In genomic region chr11:78968121-78968520, GRCm38 (mm10) we compare ENCODE assay signal across 21 mouse cellular contexts. TPM values are rescaled to one million over a fixed set of nuclear protein-coding genes. Genes with fewer than 3 reads are reported as not detected.
DNase-seq lines count a peak whose midpoint lies in the region; ATAC-seq lines count a peak whose summit lies in the region.
"Had no signal": no experiment of that assay in that cellular context is flagged by ENCODE, and none has a peak within 500 bp of the region (broad histone marks: within the 10 kb centered on the region; RNA-seq: fewer than 3 reads in every experiment).

No protein-coding gene starts in this region.

- H3K36me3 ChIP-seq in liver, embryonic 13.5 days: peaks cover 47% of the 10 kb centered on the region
- no peaks in the 10 kb centered on the region for H3K36me3 ChIP-seq in liver, embryonic 11.5 days (ENCODE audit: control insufficient read depth, insufficient read depth, low read length)
- H3K36me3 ChIP-seq: embryonic facial prominence, embryonic 10.5 days; embryonic facial prominence, embryonic 13.5 days; forebrain, embryonic 12.5 days; forebrain, embryonic 15.5 days; hindbrain, embryonic 12.5 days; hindbrain, embryonic 15.5 days had no signal

- no peaks in the 10 kb centered on the region for H3K9me3 ChIP-seq in liver, embryonic 13.5 days (replicated peaks)
- H3K9me3 ChIP-seq in liver, embryonic 11.5 days (ENCODE audit: control insufficient read depth, low read length): no peaks in the 10 kb centered on the region
- H3K9me3 ChIP-seq: embryonic facial prominence, embryonic 10.5 days; embryonic facial prominence, embryonic 13.5 days; forebrain, embryonic 12.5 days; forebrain, embryonic 15.5 days; hindbrain, embryonic 12.5 days; hindbrain, embryonic 15.5 days had no signal

- peaks cover 13% of the 10 kb centered on the region for H3K4me1 ChIP-seq in liver, embryonic 13.5 days (replicated peaks)
- peaks cover 12% of the 10 kb centered on the region for H3K4me1 ChIP-seq in liver, embryonic 11.5 days (replicated peaks; ENCODE audit: control insufficient read depth, insufficient read depth, low read length)
- H3K4me1 ChIP-seq: forebrain, embryonic 15.5 days had no signal

- DNase-seq in gastrocnemius, postnatal 14 days: peak; percentile 3
- no peak for DNase-seq in gastrocnemius, postnatal 10 days
- DNase-seq in liver, embryonic 13.5 days: no peak
- no peak for DNase-seq in liver, embryonic 11.5 days (ENCODE audit: low spot score)
- peak; percentile 67 for DNase-seq in adipocyte (ENCODE audit: low spot score)
- no peak for DNase-seq in lung, postnatal 25 days (ENCODE audit: low spot score)
- DNase-seq: cerebellum, adult 11-12 months; cerebellum, adult 8-10 months; gastrocnemius, postnatal 25 days had no signal

- H3K4me3 ChIP-seq in liver, embryonic 13.5 days (replicated peaks): no peak overlapping the region
- H3K4me3 ChIP-seq in liver, embryonic 11.5 days (ENCODE audit: low read depth, low read length): no peak overlapping the region
- H3K4me3 ChIP-seq: embryonic facial prominence, embryonic 10.5 days; embryonic facial prominence, embryonic 13.5 days; erythroblast, embryonic 14.5 days; forebrain, embryonic 12.5 days; forebrain, embryonic 15.5 days; heart, adult 2 months; hindbrain, embryonic 12.5 days; hindbrain, embryonic 15.5 days had no signal

- ATAC-seq in liver, embryonic 13.5 days (ENCODE audit: low read depth): 0 out of 2 replicates have a peak, but pooled peaks have one; percentile 5
- ATAC-seq in liver, embryonic 11.5 days (replicated peaks; ENCODE audit: low FRiP score): no peak
- ATAC-seq: activated CD4-positive, CD25-positive, alpha-beta regulatory T cell, adult 4 months; CD4-positive, CD25-positive, alpha-beta regulatory T cell, adult 4 months; forebrain, embryonic 15.5 days had no signal

- 65% methylated on average over 4 of the region's 4 CpGs for WGBS in liver, embryonic 13.5 days (ENCODE audit: insufficient replicate concordance)
- 59% methylated on average over 4 of the region's 4 CpGs for WGBS in liver, embryonic 11.5 days

- intact Hi-C loops in gastrocnemius, postnatal 14 days (cut with DNase I; ENCODE audit: low total_unique reads): loop anchor here (5.0 kb wide), 2 partner anchors 49 to 244 kb away; no protein-coding TSS in a partner anchor

- H3K27ac ChIP-seq in liver, embryonic 13.5 days: no peak overlapping the region
- no peak overlapping the region for H3K27ac ChIP-seq in liver, embryonic 11.5 days (ENCODE audit: low read depth, low read length)
- H3K27ac ChIP-seq: embryonic facial prominence, embryonic 10.5 days; embryonic facial prominence, embryonic 13.5 days; forebrain, embryonic 12.5 days; forebrain, embryonic 15.5 days; heart, adult 2 months; hindbrain, embryonic 12.5 days; hindbrain, embryonic 15.5 days had no signal

- no peak overlapping the region for H3K4me2 ChIP-seq in liver, embryonic 13.5 days
- no peak overlapping the region for H3K4me2 ChIP-seq in liver, embryonic 11.5 days
- H3K4me2 ChIP-seq: embryonic facial prominence, embryonic 13.5 days; forebrain, embryonic 12.5 days; forebrain, embryonic 15.5 days; heart, embryonic 11.5 days; hindbrain, embryonic 12.5 days; hindbrain, embryonic 15.5 days had no signal

- H3K9ac ChIP-seq in liver, embryonic 13.5 days: no peak overlapping the region
- no peak overlapping the region for H3K9ac ChIP-seq in liver, embryonic 11.5 days (ENCODE audit: low read depth, low read length)
- H3K9ac ChIP-seq: embryonic facial prominence, embryonic 13.5 days; forebrain, embryonic 12.5 days; forebrain, embryonic 15.5 days; hindbrain, embryonic 12.5 days; hindbrain, embryonic 15.5 days had no signal

- no peaks in the 10 kb centered on the region for H3K27me3 ChIP-seq in liver, embryonic 13.5 days
- H3K27me3 ChIP-seq in liver, embryonic 11.5 days (replicated peaks; ENCODE audit: control insufficient read depth, insufficient read depth, low read length): no peaks in the 10 kb centered on the region
- H3K27me3 ChIP-seq: embryonic facial prominence, embryonic 13.5 days; forebrain, embryonic 12.5 days; forebrain, embryonic 15.5 days; hindbrain, embryonic 12.5 days; hindbrain, embryonic 15.5 days had no signal

RNA-seq across cellular contexts. Expression of gene Lgals9, which starts 16.6 kb away (rescaled TPM):
- 10 to 100 TPM; 18.7 to 19.8 TPM for total RNA-seq in gastrocnemius, postnatal 14 days (2021)
- 10 to 100 TPM; 21.6 to 25.8 TPM for total RNA-seq in gastrocnemius, postnatal 10 days (2021)
- polyA plus RNA-seq in liver, embryonic 13.5 days (2015; fragmentation: Nextera tagmentation; extraction: Ambion mirVana): 64.8 and 69.1 TPM in 2 replicates
- 44.1 and 47.1 TPM in 2 replicates for polyA plus RNA-seq in liver, embryonic 11.5 days (2014; fragmentation: Nextera tagmentation; extraction: Ambion mirVana)

RNA-seq across cellular contexts. Expression of gene Nos2, which starts 47.5 kb away (rescaled TPM):
- total RNA-seq in gastrocnemius, postnatal 14 days (2021): 1 to 10 TPM; 3.6 to 4.7 TPM
- total RNA-seq in gastrocnemius, postnatal 10 days (2021): 1 to 10 TPM; 3.8 to 6.3 TPM
- polyA plus RNA-seq in liver, embryonic 13.5 days (2015; fragmentation: Nextera tagmentation; extraction: Ambion mirVana): 0.02 and 0.05 TPM in 2 replicates
- 0.21 and 0.38 TPM in 2 replicates for polyA plus RNA-seq in liver, embryonic 11.5 days (2014; fragmentation: Nextera tagmentation; extraction: Ambion mirVana)
- total RNA-seq: hematopoietic stem cell, adult 5-6 weeks had no signal
- polyA plus RNA-seq: activated CD4-positive, CD25-positive, alpha-beta regulatory T cell, adult 4 months; CD4-positive, CD25-positive, alpha-beta regulatory T cell, adult 4 months; erythroblast, embryonic 14.5 days had no signal

Comparison
In these comparisons a context has a peak if more than half of its experiments do, and no peak if none do; other contexts are left out.
1. DNase-seq: peak in gastrocnemius, postnatal 14 days (single experiment) and adipocyte (single experiment); none in gastrocnemius, postnatal 10 days (single experiment), liver, embryonic 13.5 days (single experiment), liver, embryonic 11.5 days (single experiment) and lung, postnatal 25 days (single experiment).